Mouse (Mus musculus) erythroid progenitor cell, adult 5-6 weeks (primary cell): Measurements from ENCODE around the gene Oat. TPM values are rescaled to one million over a fixed set of nuclear protein-coding genes. Genes with fewer than 3 reads are reported as not detected.
A peak's percentile ranks its signal among the peaks of the same experiment; 100 is the strongest.

Source experiments
- ATAC-seq: replicated peaks from 2 replicates; pipeline ENCODE4 v1.8.0; 2016; ENCODE audit warnings: moderate number of reproducible peaks, mild to moderate bottlenecking, moderate TSS enrichment, inconsistent platforms; ENCODE audit not compliant: poor library complexity, low FRiP score, severe bottlenecking
- total RNA-seq, 2 experiments: library from RNA; stranded (forward) in 1 of 2; stranded (reverse) in 1 of 2; fragments of 150-400 nt in 1 of 2; fragments of 186-747, 209-891 nt in 1 of 2; gene quantifications; 2 replicates each; pipeline versions ENCODE4 v1.2.3 to v1.2.4; 2015 to 2017; ENCODE audit warnings: low replicate concordance in 2 of 2

Oat gene
- total RNA-seq, 2 experiments from 2014 or later = 18.5 to 22.2 TPM

- ATAC-seq = no peak
Measured at GRCm38 (mm10) chr7:132554091-132554490, 22.1 kb downstream of the Oat start.

GRCm38 (mm10) chr7:132551351-132552126, 24.7 kb downstream of the Oat start:
- peak; percentile 90 for ATAC-seq

GRCm38 (mm10) chr7:132547126-132547525, 29.1 kb downstream of the Oat start:
- no peak for ATAC-seq

- no peak for ATAC-seq
Measured at GRCm38 (mm10) chr7:132542427-132542826, 33.8 kb downstream of the Oat start.

GRCm38 (mm10) chr7:132541566-132541965, 34.6 kb downstream of the Oat start:
- ATAC-seq = no peak

- ATAC-seq = no peak
Measured at GRCm38 (mm10) chr7:132540597-132540996, 35.6 kb downstream of the Oat start.

- no peak for ATAC-seq
Measured at GRCm38 (mm10) chr7:132529206-132529605, 47.0 kb downstream of the Oat start.

GRCm38 (mm10) chr7:132513419-132513982, 62.7 kb downstream of the Oat start:
- no peak for ATAC-seq

- no peak for ATAC-seq
Measured at GRCm38 (mm10) chr7:132509110-132509509, 67.1 kb downstream of the Oat start.

Other genes starting within 250 kb of the Oat start
- gene Nkx1-2, start 23.2 kb upstream of the Oat start, total RNA-seq (2015; ENCODE audit: low replicate concordance) = not detected in 2 replicates
- gene Nkx1-2, start 23.2 kb upstream of the Oat start, total RNA-seq (2017; ENCODE audit: low replicate concordance) = not detected in 2 replicates
- gene Lhpp, start 34.2 kb upstream of the Oat start, total RNA-seq (2015; ENCODE audit: low replicate concordance) = 1.7 and 2.5 TPM in 2 replicates
- 1.8 and 3.6 TPM in 2 replicates for gene Lhpp, start 34.2 kb upstream of the Oat start, total RNA-seq (2017; ENCODE audit: low replicate concordance)
- gene Fam53b, start 237.5 kb upstream of the Oat start, total RNA-seq (2015; ENCODE audit: low replicate concordance) = 241 and 246 TPM in 2 replicates
- gene Fam53b, start 237.5 kb upstream of the Oat start, total RNA-seq (2017; ENCODE audit: low replicate concordance) = 163 and 208 TPM in 2 replicates